Mouse (Mus musculus) gonadal fat pad, adult 2 months (tissue): ENCODE measurements around the gene Frmpd4. TPM values are rescaled to one million over a fixed set of nuclear protein-coding genes. Genes with fewer than 3 reads are reported as not detected.

Source experiments
- DNase-seq: peaks from one replicate; pipeline ENCODE4 v3.0.0-alpha.2; 2012; ENCODE audit warnings: low read depth
- polyA plus RNA-seq: library from polyadenylated mRNA; depleted of rRNA; stranded (reverse); fragments of >200 nt; gene quantifications from 2 replicates; pipeline ENCODE4 v1.2.3, GENCODE M21; 2012; rRNA removed

Gene Frmpd4
- polyA plus RNA-seq, 1 experiment: 2.1 TPM

DNA sequence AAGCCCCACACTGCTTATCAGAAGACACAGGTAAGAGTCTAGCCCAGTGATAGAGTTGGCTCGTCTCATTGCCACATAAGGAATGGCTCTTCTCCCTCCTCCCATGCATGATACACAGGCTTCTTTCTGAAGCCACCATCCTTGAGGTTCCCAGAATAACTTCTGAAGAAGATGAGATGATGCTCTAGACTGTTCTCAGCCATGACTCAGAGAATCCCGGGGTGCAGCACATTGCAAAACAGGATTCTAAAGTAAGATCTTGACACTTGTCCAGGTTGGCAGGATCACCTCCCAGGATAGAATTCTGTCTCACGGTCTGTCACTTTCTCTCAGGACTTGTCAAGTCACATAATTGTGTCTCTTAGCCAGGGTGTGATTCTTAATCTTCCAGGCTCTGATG, 1024.2 kb downstream of the Frmpd4 start:
- no peak for DNase-seq

DNA sequence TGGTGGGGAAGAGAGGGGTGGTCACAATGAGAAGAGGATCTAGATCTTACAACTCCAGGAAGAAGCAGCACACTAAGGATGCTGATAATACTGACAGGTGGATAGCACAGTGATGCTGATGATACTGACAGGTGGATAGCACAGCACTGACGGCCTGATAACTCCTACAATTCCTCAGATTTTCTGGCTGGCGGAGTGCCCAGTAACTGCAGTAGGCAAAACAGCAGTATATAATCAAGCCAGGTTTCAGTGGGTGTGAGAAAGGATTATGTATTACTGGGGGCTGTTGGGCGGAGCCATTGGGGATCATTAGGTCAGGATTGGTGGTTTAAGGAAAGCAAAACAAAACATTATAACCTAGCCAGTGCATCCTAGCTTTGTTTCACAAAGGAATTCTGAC, 1053.9 kb downstream of the Frmpd4 start:
- DNase-seq: no peak

DNA sequence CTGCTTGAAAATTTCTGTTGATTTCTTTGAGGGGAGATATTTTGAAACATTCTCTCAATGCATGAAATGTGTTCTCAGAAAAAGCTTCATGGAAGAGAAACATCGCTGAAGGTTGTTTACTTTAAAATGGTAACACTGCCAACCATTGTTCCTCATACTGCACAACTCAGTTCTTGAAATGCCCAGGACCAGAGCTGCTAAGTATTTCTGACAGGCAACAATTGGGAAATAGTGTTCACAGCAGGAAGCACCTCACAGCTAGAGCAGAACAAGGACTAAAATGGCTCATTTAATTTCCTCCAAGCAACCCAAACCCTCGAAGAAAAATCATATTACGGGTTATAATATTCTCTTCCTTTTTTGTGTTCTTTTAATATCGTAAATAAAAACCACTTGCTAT, 1054.5 kb downstream of the Frmpd4 start:
- DNase-seq: no peak

DNA sequence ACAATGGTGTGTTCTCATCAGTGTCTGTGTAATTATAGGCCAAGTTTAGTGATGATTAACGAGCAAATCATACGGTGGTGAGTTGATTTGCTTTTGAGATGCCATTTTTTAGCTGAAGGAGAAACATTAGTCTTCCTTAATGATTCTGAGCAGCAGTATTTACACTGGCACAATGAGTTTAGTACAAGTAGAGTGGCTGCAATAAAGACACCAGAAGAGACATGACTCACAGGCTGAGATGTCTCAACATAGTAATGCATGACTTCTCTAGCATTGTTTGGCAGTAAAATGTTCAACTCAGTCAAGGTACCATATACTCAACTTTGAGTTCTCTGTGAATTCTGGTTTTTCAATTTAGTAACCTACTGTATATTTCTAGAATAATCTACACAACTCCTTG, 1058.6 kb downstream of the Frmpd4 start:
- DNase-seq: no peak

DNA sequence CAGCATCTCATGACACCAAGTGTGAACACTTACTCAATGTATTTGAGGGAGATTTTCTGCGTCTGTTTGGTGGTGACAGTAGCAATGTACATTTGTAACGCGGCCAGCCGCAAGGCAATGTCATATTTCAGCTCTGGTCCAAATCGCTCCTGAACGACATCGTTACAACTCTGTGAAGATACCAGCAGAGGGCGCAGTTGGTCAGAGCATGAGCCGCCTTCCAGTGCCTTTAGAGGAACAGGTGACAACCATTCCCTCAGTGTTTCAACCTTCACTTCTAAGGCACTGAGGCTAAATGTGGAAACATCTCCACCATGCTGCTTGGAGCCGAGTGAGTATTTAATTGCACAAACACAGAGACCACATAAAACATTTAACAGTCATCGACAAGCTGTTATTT, 1079.3 kb downstream of the Frmpd4 start:
- no peak for DNase-seq

DNA sequence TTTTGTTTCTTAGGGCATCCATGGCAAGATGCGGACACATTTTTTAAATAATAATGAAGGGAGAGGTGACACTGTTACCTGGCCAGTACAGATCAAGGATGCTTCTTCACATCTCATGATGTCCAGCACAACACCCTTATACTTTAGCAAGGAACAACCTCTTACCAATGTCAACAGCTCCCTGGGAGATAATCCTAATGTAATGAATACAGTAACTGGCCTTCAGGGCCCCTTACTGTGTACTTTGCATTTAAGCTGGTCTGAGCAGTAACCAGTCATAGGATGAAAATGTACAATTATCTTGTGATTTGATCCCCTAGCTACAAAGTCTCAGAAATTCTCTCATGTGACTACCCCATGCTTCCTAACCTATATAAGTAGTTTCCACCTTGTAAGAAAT, 1084.8 kb downstream of the Frmpd4 start:
- no peak for DNase-seq

DNA sequence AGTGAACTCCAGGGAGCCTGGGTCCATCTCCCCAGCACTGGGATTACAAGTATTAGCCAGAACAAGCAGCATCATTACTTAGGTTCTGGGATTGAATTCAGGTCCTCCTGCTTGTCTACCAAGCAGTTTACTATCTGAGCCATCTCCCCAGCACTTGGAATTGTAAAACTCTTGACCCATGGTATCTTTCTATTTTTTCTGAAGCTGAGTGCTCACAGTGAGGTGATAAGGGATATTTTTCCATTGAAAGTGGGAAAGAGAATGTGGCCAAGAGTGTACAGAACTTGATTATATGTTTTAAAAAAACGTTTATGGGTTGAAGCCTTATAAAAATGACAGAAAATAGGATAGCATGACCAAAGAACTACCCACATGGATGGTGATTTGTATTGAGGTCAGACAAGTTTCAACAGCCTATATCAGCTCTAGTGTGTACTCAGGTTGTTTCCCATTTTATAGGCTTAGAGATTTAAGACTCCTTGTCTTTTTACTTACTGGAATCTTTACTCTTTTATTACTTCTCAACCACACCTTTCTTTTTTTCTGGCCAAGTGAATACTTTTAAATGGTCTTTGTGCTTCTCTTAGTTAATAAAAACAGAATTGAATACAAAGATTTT, 1085.3 kb downstream of the Frmpd4 start:
- DNase-seq: no peak

DNA sequence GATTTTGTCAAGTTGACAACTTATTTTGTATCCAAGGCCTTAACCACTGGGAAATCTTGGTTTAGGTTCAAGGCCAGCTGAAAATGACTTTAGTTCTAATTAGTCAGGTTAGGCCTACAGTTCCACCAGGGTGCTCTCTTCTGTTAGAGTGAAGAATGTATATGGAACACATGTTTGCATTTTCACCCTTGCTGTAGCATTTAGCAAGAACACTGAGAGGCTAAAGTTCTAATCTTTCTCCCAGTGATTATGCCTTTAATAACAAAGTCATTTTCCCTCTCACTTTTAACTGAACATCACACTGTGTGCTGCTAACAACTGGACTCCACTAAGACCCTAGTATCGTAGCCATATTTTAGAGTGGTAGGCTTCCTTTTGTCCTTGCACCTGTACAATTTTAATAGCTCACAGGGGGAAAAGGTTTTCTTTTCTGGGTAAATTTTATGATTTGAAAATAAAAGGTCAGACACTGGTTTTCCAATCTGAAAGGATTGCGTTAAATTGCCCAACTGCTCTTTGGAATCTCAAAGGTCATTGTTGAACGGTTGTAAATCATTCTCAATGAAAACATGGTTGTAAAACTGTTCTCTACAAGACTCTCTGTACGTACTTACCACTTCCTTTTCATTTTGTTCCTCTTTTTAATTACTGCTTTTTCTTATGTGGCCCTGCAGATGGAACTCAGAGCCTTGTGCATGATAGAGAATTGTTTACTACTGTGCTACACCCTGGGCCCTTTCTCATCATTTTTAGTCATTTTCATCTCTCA, 1093.4 kb downstream of the Frmpd4 start:
- DNase-seq: no peak

DNA sequence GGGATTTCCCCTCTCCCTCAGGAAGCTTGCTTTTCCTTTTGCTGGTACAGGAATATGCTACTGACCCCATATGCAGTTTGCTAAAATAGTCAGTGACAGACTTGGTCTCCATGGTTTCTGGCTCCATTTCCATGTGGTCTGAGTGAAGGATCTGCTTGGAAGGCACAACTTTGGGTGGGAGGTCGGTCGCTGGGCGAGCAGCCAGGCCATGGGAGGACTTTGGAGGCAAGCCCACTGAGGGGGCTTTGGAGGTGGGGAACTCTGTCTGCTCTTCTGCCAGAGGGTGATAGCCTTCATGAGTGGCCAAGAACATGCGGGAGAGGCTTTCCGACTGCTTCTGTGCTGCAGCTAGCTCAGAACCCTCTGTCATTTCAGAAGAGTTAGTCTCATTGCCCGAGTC, 1099.4 kb downstream of the Frmpd4 start:
- no peak for DNase-seq

DNA sequence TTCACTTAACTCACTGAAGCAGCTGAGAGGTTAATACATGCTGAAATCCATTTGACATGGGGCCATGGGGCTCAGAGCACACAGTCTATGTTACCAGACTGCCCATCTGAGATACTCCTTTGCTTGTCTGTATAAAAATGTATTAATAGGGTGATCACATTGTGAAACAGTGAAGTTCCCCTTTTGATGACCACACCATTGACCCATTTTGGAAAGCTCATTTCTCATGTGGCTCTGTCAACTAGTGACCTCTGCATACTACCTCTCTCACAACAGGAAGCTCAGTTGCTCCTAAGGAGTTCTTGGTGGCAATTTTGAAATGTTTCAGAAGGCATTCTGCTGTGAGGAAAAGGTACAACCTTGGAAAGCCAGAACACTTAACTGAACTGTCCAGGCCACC, 1142.1 kb downstream of the Frmpd4 start:
- DNase-seq: no peak

DNA sequence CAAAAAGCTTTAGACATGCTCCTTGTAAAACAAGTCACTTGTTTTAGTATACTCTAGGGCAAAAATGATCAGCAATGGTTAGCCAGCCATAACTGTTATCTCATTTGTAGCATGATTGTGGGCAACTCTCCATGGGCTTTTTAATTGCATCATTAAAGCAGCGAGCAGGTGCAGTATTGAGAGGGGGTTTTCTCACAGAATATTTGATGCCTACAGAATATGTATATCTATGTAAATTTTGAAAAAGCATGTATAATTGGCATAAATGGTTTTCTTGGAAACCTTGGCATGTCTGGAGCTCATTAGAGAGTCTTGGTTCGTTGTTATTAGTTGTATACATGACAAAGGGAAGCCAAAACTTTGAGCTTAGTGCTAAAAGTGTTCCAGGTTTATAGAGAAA, 1143.1 kb downstream of the Frmpd4 start:
- DNase-seq: no peak

Other genes starting within 250 kb of the Frmpd4 start
- 14.6 and 15.4 TPM in 2 replicates for gene Msl3, start 96.7 kb upstream of the Frmpd4 start, polyA plus RNA-seq
- gene Arhgap6, start 217.9 kb upstream of the Frmpd4 start, polyA plus RNA-seq: 1.8 and 2.0 TPM in 2 replicates